Mouse (Mus musculus) spleen, postnatal 36 days (tissue): ENCODE results near the gene Scfd1.

Experiments used
- DNase-seq, 2 experiments: peaks; one replicate each; pipeline ENCODE4 v3.0.0; 2022; ENCODE audit warnings: low spot score in 2 of 2, mixed read lengths in 1 of 2

Scfd1 gene

GRCm38 (mm10) chr12:51377003-51377887 is at the start of gene Scfd1:
Gene Scfd1, plus strand, starts transcription at chr12:51377510.
- DNase-seq, result peak; percentile 92

GRCm38 (mm10) chr12:51337014-51337413 is 40.3 kb upstream of the Scfd1 start:
- DNase-seq, result no peak

GRCm38 (mm10) chr12:51346121-51346520 is 31.2 kb upstream of the Scfd1 start:
- no peak for DNase-seq

GRCm38 (mm10) chr12:51347988-51348697 is 29.2 kb upstream of the Scfd1 start, which contains the start of gene G2e3:
Gene G2e3, plus strand, starts transcription at chr12:51348061.
- peak; percentile 85 to 86 for DNase-seq

- no peak for DNase-seq
Observed at GRCm38 (mm10) chr12:51348698-51348998, 28.7 kb upstream of the Scfd1 start.

- no peak for DNase-seq
Observed at GRCm38 (mm10) chr12:51355296-51355695, 22.0 kb upstream of the Scfd1 start.

- no peak for DNase-seq
Observed at GRCm38 (mm10) chr12:51361294-51361693, 16.0 kb upstream of the Scfd1 start.

- DNase-seq, result no peak
Observed at GRCm38 (mm10) chr12:51362898-51363297, 14.4 kb upstream of the Scfd1 start.

GRCm38 (mm10) chr12:51368504-51368903 is 8.8 kb upstream of the Scfd1 start:
- DNase-seq, result no peak

GRCm38 (mm10) chr12:51377888-51378190 is 529 bp downstream of the Scfd1 start:
- DNase-seq, result no peak

- DNase-seq, result no peak
Observed at GRCm38 (mm10) chr12:51399871-51400270, 22.6 kb downstream of the Scfd1 start.

GRCm38 (mm10) chr12:51402060-51402698 is 24.9 kb downstream of the Scfd1 start:
- no peak for DNase-seq

- DNase-seq, result no peak
Observed at GRCm38 (mm10) chr12:51403987-51404586, 26.8 kb downstream of the Scfd1 start.

- DNase-seq, result no peak
Observed at GRCm38 (mm10) chr12:51411362-51411761, 34.1 kb downstream of the Scfd1 start.

- DNase-seq, result no peak
Observed at GRCm38 (mm10) chr12:51437541-51437940, 60.2 kb downstream of the Scfd1 start.

GRCm38 (mm10) chr12:51438311-51438710 is 61.0 kb downstream of the Scfd1 start:
- no peak for DNase-seq

- no peak for DNase-seq
Observed at GRCm38 (mm10) chr12:51449303-51449702, 72.0 kb downstream of the Scfd1 start.

- DNase-seq, result no peak
Observed at GRCm38 (mm10) chr12:51470881-51471280, 93.6 kb downstream of the Scfd1 start.

- no peak for DNase-seq
Observed at GRCm38 (mm10) chr12:51481246-51481645, 103.9 kb downstream of the Scfd1 start.

GRCm38 (mm10) chr12:51492040-51492439 is 114.7 kb downstream of the Scfd1 start:
- no peak for DNase-seq

- DNase-seq, result no peak
Observed at GRCm38 (mm10) chr12:51493476-51493875, 116.2 kb downstream of the Scfd1 start.

- DNase-seq, result no peak
Observed at GRCm38 (mm10) chr12:51494641-51495040, 117.3 kb downstream of the Scfd1 start.
